Mouse (Mus musculus) adrenal gland, postnatal 14 days (tissue): ENCODE measurements around the gene Mpp6. TPM values are rescaled to one million over a fixed set of nuclear protein-coding genes. Genes with fewer than 3 reads are reported as not detected.
A peak's percentile ranks its signal among the peaks of the same experiment; 100 is the strongest.

Experiments used
- DNase-seq: peaks from one replicate; pipeline ENCODE4 v3.0.0; 2021; ENCODE audit warnings: mixed read lengths
- total RNA-seq: library from RNA; stranded (reverse); gene quantifications from 2 replicates; pipeline ENCODE4 v1.2.3, GENCODE M21; 2021

The Mpp6 gene
- total RNA-seq, 1 experiment from 2014 or later = 51.1 TPM

DNA sequence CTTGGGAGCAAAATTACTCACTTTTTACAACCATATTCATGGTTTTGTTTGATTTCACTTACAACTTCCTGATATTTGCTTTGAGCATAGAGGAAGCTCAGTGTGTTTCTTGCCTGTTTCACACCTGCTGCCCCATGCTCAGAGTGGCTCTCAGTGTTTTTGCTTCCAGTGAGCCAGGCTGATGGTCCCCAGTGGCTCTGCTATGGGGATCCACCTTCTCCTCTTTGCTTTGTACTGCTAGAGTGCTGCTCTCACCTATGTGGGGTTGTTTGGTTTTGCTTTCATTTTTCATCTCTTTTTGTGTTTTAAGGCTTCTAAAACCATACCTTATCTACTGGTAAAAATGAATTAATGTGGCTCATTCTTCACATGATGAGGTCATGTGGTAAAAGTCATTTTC lies 36.1 kb downstream of the Mpp6 start:
- no peak for DNase-seq

DNA sequence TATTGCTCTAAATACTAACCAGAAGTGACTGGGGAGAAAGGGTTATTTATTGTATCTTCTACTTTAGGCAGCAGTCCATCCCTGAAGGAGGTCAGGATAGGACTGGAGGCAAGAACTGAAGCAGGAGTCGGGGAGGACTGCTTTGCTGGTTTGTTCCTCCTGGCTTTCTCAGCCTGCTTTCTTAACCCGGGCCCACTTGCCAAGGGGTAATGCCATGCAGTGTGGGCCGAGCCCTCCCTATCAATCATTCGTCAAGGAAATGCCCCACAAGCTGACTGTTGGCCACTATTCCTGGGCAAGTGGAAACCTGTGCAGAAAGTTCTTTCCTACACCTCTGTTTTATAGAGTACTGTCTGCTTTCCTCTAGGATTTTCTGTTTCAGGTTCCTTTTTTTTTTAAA lies 39.3 kb downstream of the Mpp6 start:
- no peak for DNase-seq

DNA sequence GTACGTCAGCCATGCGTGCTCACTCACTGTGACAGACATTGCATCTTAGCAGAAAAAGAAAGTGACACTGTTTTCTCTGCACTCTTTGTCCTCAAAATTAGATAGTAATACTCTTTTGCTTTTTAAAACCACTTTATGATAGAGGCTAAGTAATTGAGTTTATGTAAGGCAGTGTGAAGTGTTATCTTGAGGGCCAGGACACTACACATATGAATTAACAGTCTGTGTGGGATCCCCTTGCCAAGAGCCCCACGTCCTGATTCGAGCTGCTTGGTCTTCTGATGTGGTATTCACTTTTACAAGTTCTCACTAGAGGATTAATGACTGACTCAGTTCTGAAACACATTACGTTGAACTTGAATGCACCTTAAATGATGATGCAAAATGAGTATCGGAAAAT lies 49.8 kb downstream of the Mpp6 start:
- no peak for DNase-seq

DNA sequence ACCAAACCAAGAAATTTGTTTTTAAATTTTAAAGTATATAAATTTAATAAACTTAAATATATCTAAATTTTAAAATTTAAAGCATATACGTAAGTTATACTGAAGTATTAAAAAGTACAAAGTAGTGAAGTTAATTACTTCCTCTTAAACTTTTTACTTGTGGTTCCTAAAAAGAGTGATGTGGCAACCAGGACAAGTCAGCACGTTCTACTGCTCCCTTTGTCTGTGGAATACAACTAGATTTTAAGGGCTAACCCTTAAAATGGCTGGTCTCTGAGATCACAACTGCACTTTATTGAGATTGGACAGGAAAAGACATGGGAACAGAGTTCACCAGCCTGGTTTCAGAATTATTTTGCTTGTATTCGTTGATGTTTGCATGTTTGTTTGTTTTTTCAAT lies 53.0 kb downstream of the Mpp6 start:
- DNase-seq = no peak

DNA sequence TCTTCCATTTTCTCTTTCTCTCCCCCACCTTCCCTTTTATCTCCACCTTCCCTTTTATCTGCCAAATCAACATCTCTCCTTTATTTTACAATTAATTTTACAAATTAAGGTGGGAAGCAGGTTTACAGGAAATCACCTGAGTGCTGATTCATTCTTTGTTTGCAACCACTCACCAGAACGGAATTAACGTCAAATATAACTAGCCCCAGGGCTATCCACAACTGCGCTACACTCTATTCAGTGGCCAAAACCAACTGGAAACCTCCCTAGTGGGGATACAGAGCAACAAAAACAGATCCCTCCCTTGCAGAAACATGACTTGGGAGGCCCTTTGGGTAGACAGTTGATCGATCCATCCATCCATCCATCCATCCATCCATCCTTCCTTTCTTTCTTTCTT lies 58.8 kb downstream of the Mpp6 start:
- DNase-seq = no peak

DNA sequence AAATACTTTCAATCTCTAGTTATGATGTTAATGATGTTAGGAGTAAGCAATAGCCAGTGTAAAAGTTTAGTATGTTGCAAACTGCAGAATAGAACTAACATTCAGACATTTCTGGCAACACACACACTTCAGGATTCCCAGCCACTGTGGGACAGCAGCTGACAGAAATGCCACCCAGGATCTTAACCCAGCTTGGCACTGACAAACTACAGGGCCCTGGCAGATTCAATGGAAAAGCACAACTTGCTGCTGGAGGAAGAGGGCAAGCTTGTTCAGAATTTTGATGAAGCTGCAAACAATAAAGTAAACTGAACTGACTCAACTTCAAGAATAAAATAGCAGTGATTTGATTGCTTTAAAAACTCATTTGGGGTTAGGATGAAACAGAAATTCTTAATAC lies 59.7 kb downstream of the Mpp6 start:
- DNase-seq = no peak

DNA sequence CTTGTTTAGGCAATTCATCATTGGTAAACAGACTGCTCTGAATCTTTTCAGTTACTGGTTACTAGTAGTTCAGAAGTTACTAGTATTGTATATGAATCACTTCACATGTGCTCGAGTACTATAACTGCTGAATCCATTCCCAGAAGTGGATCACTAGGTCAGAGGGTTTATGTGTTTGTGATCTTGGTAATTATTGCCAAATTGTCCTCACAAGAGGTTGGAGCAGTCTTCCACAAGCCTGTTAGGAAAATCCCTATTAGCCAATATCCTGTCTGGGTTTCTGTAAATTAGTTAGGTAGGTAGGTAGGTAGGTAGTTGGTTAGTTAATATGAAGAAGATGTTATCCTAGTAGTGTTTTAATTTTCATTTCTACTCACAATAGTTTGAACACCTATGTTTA lies 65.7 kb downstream of the Mpp6 start:
- DNase-seq = no peak

DNA sequence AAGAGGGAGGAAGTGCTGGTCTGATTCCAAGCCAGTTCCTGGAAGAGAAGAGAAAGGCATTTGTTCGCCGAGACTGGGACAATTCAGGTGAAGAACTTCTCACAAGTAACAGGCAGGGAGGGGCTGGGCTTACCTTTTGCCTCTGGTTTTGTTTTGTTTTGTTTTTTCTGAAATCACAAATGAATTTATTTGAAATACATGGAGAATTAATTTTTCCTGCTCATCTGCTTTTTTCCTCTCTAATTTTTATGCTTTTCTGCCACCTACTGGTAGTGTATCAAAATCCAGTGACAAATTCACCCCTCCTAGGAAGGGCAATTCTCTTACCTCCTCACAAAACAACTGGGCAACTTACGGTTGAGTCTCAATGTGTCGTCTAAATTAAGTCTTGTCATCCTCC lies 70.1 kb downstream of the Mpp6 start:
- DNase-seq = no peak

DNA sequence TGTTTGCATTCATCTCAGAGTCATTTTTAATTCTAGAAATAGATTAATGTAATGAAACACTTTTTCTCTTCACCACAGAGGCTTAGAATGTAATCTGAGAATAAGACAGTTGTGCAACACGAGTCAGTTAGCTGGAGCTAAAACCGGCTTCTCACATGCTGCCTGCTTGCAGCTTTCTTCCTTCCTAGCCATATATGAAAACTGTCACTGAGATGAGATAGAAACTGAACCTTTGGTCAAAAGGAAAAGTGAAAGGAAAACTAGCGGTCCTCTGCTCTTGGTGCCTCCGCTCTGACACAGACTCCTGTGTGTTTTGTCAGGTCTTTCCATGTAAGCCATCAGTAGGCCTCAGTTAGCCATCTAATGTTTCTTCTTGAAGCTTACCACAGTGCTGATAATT lies 77.9 kb downstream of the Mpp6 start:
- no peak for DNase-seq

DNA sequence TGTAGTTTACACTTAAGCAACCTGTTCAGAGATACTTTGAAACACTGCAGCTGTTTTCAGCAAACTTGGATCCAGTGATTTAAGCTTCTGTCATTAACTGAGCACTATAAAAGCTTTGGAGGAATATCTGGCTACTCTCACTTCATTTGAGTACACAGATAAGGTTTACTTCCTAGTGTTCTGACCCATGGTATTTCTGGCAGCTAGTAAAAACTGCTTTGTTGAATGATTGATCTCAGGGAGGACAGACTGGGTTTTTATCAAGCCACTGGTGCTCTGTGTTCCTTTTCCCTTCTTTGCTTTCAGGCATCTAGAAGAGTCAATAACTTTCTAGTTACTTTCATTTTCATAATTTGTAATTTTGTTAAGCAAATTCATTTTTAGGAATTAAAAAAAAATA lies 79.3 kb downstream of the Mpp6 start:
- no peak for DNase-seq

DNA sequence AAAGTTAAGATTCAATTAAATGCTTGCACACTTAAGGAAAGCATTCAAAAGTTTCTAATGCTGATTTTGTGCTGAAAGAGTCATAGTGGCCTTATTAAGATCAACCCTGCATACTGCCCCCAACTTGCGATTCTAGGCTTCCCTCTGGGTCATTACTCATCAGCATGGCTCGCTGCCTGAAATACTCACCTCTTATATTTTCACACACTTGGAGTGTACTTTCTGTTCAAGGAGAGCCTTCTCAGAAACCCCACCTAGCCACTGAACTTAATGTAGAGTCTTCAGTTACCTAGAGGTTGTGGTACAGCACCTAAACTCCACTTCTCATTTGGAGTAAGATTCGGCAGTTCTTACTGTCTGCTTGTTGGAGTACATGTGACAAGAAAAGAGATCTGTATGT lies 81.6 kb downstream of the Mpp6 start:
- DNase-seq = no peak

DNA sequence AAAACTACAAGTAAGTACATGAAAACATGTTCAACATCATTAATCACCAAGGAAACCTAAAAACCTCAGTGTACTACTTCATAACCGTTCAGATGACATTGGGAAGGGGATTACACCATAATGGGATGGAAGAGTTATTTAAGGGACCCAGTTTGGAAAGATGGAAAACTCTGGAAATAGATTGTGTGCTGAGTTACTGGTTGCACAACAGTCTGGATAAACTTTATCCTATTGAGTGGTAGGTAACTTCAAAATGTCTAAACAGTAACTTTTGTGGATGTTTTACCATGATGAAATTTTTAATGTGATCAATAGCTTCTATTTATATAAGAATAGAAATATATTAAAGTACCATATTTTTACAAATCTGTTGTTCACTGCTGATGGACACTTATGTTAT lies 82.1 kb downstream of the Mpp6 start:
- DNase-seq = no peak

DNA sequence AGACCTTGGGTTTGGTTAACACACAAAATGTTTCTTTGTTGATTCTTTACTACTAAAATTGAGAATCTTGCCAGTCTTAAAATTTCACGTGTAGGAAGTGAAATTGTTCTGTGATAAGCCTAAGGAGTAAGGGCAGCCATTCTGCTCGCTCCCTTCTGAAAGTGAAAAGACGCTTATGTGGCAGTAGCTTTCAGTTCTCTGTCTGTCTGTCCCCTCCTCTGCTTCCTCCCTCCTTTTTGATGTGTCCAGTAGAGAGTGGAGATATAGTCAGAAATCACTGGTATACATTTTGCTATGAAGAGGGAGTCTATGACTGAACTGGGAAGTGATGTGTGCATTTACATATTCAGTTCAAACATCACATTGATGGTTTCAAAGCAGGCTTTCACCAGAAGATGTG lies 82.8 kb downstream of the Mpp6 start:
- no peak for DNase-seq

DNA sequence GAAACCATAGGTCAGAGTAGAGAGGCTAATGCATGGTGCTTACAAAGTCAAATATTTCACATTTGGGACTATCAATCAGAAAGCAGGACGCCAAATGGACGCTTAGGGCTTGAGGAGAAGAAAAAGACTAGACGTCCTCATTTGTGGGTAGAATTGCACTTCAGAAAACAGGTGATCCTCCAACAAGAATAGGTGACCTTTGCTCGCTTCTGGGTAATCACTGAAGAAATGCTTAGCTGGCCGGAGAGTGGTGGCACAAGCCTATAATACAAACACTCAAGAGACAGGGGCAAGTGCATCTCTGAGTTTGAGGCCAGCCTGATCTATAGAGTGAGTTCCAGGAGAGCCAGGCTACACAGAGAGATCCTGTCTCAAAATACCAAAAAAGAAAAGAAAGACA lies 83.8 kb downstream of the Mpp6 start:
- no peak for DNase-seq

DNA sequence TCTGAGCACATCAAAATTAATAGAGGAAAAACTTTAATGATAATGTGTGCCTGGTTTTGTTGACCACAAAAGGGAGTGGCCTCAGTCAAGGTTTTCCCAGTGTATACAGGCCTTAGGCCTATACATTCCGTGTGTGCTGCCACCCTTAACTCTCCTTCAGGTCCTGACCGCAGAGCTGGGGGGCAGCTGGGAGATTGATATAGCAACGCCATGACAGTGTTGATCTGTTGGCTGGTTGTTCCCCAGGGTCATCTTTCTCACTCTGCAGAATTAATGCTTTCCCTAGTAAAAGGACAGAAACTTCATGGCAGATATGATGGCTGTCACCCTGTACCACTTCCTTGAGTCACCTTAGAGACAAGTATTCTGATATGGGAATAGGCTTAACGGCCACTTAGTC lies 94.3 kb downstream of the Mpp6 start:
- DNase-seq = no peak

DNA sequence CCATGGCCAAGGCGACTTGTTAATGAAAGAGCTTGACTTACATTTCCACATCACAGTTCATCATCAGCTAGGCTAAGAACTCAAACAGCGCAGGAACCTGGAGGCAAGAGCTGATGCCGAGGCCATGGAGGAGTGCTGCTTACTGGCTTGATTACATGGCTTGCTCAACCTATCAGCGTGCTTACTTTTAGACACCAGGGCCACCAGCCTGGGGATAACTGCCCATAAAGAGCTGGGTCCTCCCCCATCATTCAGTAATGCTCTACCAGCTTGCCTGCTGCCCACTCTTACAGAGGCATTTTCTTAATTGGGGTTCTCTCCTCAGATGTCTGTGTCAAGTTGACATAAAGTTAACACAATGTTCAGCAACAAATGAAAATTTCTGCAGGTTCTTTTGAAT lies 95.1 kb downstream of the Mpp6 start:
- DNase-seq = no peak

DNA sequence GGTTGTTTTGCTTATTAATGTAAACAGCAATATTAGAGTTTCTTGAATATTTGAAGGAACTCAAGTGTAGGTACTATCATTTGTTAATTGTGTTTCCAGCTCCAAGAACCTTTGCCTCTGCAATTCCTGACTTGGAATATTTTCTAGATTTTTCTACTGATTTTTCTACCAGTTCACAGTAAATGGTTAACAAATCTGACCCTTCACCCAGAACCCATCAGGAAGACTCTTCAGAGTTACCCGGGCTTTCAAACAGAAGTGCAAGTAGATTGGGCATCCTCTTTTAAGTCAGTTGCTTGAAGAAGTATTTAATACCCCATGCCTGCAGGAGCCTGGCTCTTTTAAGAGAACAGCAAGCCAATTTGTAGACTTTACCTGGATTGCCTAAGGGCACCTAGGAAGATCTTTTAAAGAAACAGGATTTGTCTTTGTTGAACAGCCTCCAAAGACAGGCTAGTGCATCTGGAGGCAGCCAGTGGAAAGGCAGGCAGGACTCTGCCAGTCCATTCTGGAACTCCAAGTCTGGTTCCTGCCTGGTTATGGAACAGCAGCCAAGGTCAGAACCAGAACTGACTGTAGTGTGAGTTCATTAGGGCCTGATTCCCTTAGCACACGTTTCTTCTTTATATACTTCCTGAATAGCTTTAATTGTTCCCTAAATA lies 104.8 kb downstream of the Mpp6 start:
- no peak for DNase-seq

DNA sequence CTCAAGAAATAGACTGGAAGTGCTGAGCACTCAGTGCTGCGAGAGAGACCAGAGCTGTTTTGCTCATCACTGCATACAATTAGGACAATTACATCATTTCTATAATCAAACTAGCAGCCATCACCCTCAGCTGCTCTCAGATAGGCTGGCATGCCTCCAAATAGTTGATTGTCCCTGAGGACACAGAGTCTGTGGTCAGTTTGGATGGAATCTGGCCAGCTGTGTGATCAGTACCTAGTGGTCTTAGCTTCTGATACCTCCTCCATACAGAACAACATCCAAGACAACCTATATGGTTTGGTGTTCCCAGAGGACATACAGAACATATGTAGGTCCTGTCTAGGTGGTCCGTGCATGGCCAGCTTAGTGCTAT lies 105.3 kb downstream of the Mpp6 start:
- DNase-seq = peak; percentile 15

DNA sequence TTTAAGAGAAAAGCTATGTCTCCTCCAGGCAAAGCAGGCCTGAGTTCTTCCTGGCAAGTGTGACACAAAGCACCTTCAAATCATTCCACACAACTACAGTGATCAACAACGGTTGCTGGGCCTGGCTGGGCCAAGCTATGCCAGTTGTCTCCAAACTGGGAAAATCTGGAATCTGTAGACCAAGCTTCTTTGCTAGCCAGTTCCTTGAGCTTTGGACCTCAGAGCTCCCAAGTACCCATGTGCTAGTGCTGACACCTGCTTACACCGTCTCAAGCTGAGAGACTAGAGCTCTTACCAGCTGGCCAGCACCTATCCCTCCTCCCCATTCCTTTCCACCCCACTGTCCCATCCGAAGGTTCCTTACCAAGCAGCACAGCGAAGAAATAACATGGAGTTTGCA lies 105.9 kb downstream of the Mpp6 start:
- DNase-seq = no peak

DNA sequence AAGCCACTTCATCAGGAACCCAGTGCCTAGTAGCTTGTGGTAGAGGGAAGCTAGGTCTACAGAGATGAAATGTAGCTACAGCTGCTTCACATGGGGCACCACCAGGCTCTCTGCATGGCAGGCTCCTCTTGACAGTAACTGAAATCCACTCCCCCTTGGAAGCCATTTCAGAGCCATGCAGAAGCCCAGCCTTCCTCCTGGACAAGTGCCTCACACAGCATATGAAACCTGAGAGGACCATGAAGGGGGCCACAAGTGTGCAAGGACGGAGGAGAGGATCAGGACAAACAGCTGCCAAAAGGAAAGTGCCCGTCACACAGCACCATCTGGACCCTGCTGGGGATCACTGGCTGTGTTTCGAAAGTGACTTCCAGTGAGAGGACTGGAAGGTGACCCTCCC lies 108.6 kb downstream of the Mpp6 start:
- no peak for DNase-seq

DNA sequence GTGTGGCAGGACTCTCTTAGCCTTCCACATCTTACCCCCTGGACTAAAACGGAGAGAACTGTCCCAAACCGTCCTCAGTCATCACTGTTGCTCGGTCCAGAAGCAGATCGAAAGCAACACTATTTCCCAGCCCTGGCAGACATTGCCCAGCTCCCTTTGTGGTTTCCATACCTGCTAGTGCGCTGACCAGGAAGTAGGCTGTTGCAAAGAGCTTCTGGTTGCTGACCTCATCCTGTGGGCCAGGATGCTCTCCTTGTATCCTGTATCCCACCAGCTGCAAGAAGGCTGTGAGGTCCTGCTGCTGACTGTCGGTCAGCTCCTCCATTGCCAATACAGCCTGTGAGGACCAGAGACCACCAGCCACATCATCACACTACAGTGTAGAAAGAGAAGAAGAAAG lies 109.0 kb downstream of the Mpp6 start:
- DNase-seq = no peak

DNA sequence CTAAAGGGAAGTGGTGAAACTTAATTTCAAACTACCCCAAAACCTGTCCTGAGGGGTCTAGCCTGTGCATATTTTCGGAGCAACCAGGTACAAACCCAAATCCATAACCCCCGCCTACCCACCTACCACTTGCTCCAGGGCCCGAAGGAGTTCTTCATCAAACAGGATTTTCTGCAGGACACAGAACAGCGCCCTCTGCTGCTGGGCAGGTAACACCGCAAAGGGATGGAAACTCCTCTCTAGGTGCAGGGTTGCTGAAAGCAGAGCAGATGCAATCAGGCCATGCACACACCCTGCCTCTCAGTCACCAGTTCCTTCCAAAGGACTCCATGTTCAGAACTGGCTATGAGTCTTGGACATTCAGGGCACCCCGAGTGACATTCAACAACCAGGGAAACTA lies 110.8 kb downstream of the Mpp6 start:
- peak; percentile 71 for DNase-seq

DNA sequence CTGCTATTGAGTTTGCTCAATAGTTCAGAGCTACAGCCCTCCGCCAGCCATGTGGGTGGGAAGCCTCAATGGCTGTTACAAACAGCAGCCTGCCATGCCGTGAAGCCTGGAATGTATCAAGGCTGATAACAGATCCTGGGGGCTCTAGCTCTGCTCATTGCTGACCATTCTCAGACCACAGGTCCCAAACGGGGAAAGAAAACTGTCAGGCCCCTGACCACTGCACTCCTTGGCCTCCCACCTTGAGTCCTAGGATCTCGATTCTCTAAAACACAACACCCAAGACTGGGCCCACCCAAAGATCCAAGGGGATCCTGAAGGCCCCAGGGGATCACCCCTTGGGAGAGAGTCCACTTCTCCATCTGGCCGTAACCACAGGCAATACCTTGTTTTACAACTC lies 112.3 kb downstream of the Mpp6 start:
- DNase-seq = no peak

DNA sequence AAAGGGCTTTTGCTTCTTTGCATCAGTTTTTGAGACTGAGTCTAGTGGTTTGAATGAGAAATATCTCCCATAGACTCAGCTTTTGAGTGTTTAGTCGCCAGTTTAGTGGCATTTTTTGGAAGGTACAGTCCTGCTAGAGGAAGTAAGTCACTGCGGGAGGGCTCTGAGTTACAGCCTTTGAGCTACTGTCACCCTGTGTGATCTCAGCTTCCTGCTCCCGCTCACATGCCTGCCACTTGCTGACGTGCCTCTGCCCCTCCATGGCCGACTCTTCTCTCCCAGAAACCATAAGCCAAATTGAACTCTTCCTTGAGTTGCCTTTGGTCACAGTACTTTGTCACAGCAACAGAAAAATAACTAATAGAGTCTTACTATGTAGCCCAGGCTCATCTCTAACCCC lies 112.9 kb downstream of the Mpp6 start:
- DNase-seq = no peak

DNA sequence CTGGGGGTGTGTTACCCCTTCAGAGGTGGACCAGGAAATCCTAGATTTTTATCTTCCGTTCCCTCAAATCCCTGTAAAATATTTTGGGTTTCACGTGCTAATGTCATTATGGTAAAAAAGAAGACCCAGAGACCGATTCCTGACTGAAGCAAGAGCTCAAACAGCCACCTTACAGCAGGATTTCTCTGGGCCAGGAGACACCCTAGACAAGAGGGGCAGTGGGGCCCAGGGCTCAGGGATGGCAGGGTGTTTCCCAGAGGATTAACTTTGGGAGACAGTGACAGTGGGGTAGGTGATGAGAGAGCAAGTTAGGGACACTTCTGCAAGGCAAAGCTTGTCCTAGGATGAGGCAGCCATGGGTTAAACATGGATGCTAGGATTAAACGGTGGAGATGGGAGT lies 113.6 kb downstream of the Mpp6 start:
- no peak for DNase-seq
